Mouse (Mus musculus) bone marrow, adult 2 months (tissue): Measurements from ENCODE around the gene Pdik1l. TPM values are rescaled to one million over a fixed set of nuclear protein-coding genes. Genes with fewer than 3 reads are reported as not detected.

Source experiments
- H3K27ac ChIP-seq: fragments of 200-500 bp; 2 replicates; pipeline ENCODE4 v1.5.1; 2012; ENCODE audit warnings: low read depth, mild to moderate bottlenecking, control low read depth, inconsistent platforms, low read length; ENCODE audit not compliant: control insufficient read depth, poor library complexity, insufficient read depth
- H3K4me1 ChIP-seq: fragments of 200-500 bp; 2 replicates; pipeline ENCODE4 v1.6.1; 2011; ENCODE audit warnings: low read length; ENCODE audit not compliant: control insufficient read depth, insufficient read depth
- H3K4me3 ChIP-seq: fragments of 200-500 bp; replicated peaks from 2 replicates; pipeline ENCODE3; 2011; ENCODE audit warnings: mild to moderate bottlenecking, low read depth, low read length, control low read depth; ENCODE audit not compliant: control insufficient read depth
- CTCF ChIP-seq: fragments of 200-500 bp; IDR thresholded peaks from 2 replicates; pipeline ENCODE4 v1.5.1; 2011; ENCODE audit warnings: low read length, control low read depth; ENCODE audit not compliant: control insufficient read depth, insufficient read depth
- POLR2A ChIP-seq: fragments of 200-500 bp; IDR thresholded peaks from 2 replicates; pipeline ENCODE4 v1.6.1; 2011; ENCODE audit warnings: low read depth, mild to moderate bottlenecking, control low read depth, low read length, borderline replicate concordance; ENCODE audit not compliant: control insufficient read depth
- WGBS: fragments of 180-500 bp; shearing (Covaris S2); methylation state at CpG from one replicate; pipeline ENCODE4 v1.1.7; 2018; 5-methylcytosine and 5-hydroxymethylcytosine counted together
- polyA plus RNA-seq: library from polyadenylated mRNA; stranded (reverse); fragments of >200 nt; gene quantifications from 2 replicates; pipeline ENCODE4 v1.2.4, GENCODE M21; 2011; ENCODE audit warnings: low replicate concordance; ENCODE audit not compliant: missing spikeins, insufficient read depth, insufficient read length

Gene Pdik1l
- polyA plus RNA-seq, 1 experiment: 5.2 TPM

- Histone ChIP-seq H3K4me3 (no peak overlapping the region), H3K4me1 (no peaks in the 10 kb centered on the region; the same call in 1 of the 2 replicates), H3K27ac (no peak overlapping the region)
- 46% methylated on average over 16 of the region's 16 CpGs for WGBS
- no peak for TF ChIP-seq CTCF
- TF ChIP-seq POLR2A: no peak
Observed at GRCm38 (mm10) chr4:134316390-134316789, 28.7 kb upstream of the Pdik1l start.

GRCm38 (mm10) chr4:134315470-134315869, 27.8 kb upstream of the Pdik1l start:
- Histone ChIP-seq H3K27ac (no peak overlapping the region), H3K4me1 (no peaks in the 10 kb centered on the region; the same call in 1 of the 2 replicates), H3K4me3 (no peak overlapping the region)
- 85% methylated on average over 9 of the region's 9 CpGs for WGBS
- TF ChIP-seq CTCF (no peak), POLR2A (no peak)

- H3K4me3 ChIP-seq: no peak within 1 kb of the TSS
- H3K4me1 ChIP-seq: no peaks in the 10 kb centered on the region; the same call in 1 of the 2 replicates
- no peak for TF ChIP-seq CTCF
- TF ChIP-seq POLR2A: no peak
- 64% methylated on average over 11 of the region's 11 CpGs for WGBS
- no peak within 1 kb of the TSS for H3K27ac ChIP-seq
Observed at GRCm38 (mm10) chr4:134314876-134315275, 27.2 kb upstream of the Pdik1l start, which contains the start of gene Trim63. Trim63 (plus strand) TSS chr4:134315120.

- H3K4me1 ChIP-seq: no peaks in the 10 kb centered on the region; the same call in 1 of the 2 replicates
- no peak overlapping the region for H3K27ac ChIP-seq
- no peak overlapping the region for H3K4me3 ChIP-seq
- WGBS: 76% methylated on average over 4 of the region's 4 CpGs
- TF ChIP-seq CTCF (no peak), POLR2A (no peak)
Observed at GRCm38 (mm10) chr4:134314081-134314655, 26.5 kb upstream of the Pdik1l start.

GRCm38 (mm10) chr4:134312901-134313300, 25.2 kb upstream of the Pdik1l start:
- WGBS: 92% methylated on average over 6 of the region's 6 CpGs
- no peak overlapping the region for H3K4me3 ChIP-seq
- no peaks in the 10 kb centered on the region; the same call in 1 of the 2 replicates for H3K4me1 ChIP-seq
- no peak overlapping the region for H3K27ac ChIP-seq
- TF ChIP-seq CTCF: peak; percentile 29; the same call in 1 of the 2 replicates
- TF ChIP-seq POLR2A: no peak

GRCm38 (mm10) chr4:134312341-134312740, 24.6 kb upstream of the Pdik1l start:
- TF ChIP-seq POLR2A (no peak), CTCF (no peak)

GRCm38 (mm10) chr4:134311784-134312183, 24.1 kb upstream of the Pdik1l start:
- peaks cover 1% of the 10 kb centered on the region; the same call in 1 of the 2 replicates for H3K4me1 ChIP-seq
- TF ChIP-seq POLR2A (no peak), CTCF (no peak)
- peak overlapping the region; percentile 15; the same call in 1 of the 2 replicates for H3K27ac ChIP-seq
- H3K4me3 ChIP-seq: no peak overlapping the region
- WGBS: 62% methylated on average over 9 of the region's 9 CpGs

More at GRCm38 (mm10) chr4:134312341-134312740, 24.6 kb upstream of the Pdik1l start:
- WGBS: 85% methylated on average over 5 of the region's 5 CpGs
- H3K4me1 ChIP-seq: no peaks in the 10 kb centered on the region; the same call in 1 of the 2 replicates
- H3K4me3 ChIP-seq: no peak overlapping the region
- H3K27ac ChIP-seq: no peak overlapping the region

GRCm38 (mm10) chr4:134310656-134311055, 23.0 kb upstream of the Pdik1l start:
- no peak overlapping the region for H3K4me3 ChIP-seq
- no peak for TF ChIP-seq CTCF
- TF ChIP-seq POLR2A: no peak
- WGBS: 82% methylated on average over 9 of the region's 9 CpGs
- peaks cover 1% of the 10 kb centered on the region; the same call in 1 of the 2 replicates for H3K4me1 ChIP-seq
- H3K27ac ChIP-seq: no peak overlapping the region
